Mouse (Mus musculus): ENCODE measurements around the gene Rbfox2. TPM values are rescaled to one million over a fixed set of nuclear protein-coding genes. Genes with fewer than 3 reads are reported as not detected.
A peak's percentile ranks its signal among the peaks of the same experiment; 100 is the strongest.

The Rbfox2 gene
- total RNA-seq, 2 experiments from 2014 or later: 248 to 258 TPM

DNA sequence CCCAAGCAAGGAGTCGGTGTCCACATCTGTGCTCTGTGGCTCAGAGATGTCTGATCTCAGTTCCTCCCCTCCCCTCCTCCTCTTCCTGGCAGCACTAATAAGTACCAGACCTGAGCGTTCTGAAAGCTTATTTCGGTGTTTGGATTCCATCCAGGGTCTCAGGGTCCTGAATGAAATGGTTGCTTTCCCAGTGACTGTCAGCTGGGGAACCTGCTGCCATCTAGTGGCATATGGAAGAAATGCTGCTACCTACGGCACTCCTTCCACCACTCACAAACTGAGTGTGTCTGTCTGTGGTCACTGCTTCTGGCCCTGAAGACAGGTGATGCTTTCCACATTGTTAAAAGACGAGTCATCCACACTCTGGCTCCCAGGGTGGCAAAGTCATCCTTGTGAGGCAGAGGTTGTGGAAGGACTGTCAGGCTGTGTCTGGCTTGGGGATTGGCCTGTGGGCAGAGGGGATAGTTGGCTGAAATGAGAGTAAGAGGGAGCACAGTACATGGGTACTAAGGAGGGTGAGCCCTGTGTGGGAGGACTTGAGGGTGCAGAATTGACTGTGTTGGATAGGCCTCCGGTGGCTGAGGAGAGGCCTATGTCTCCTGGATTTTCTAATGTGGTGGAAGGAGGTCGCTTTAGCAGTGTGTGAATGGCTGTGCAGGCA lies 277.3 kb downstream of the Rbfox2 start:
- DNase-seq (ENCODE audit: extremely low spot score in 1 of 2, low spot score in 2 of 2): peak; percentile 43 to 44
- Histone ChIP-seq H3K27ac (no peak overlapping the region), H3K4me3 (no peak overlapping the region)
- TF ChIP-seq CTCF (IDR thresholded peaks at IDR 0.05): peak; percentile 84
- intact Hi-C loops (cut with DNase I): no loop called here

Other genes with a start within 250 kb of the Rbfox2 start
- under 1 TPM; 0.30 to 0.32 TPM for gene Apol7a, start 92.1 kb upstream of the Rbfox2 start, total RNA-seq (2021)
- gene Apol9a, start 104.1 kb upstream of the Rbfox2 start, total RNA-seq (2021): not detected
- gene Apol7b, start 140.5 kb upstream of the Rbfox2 start, total RNA-seq (2021): not detected
- not detected for gene Apol10a, start 170.0 kb upstream of the Rbfox2 start, total RNA-seq (2021)
- not detected for gene Apol11a, start 201.3 kb upstream of the Rbfox2 start, total RNA-seq (2021)
- not detected for gene Apol7c, start 226.3 kb upstream of the Rbfox2 start, total RNA-seq (2021)

Data from left cerebral cortex, adult 2 months (tissue).